Mouse (Mus musculus) bone marrow macrophage, adult 2 months (primary cell): ENCODE data around the gene Itgax.
"Not testable (repeated sequence)": the region's sequence is repeated elsewhere in the genome, so short reads cannot be mapped to it uniquely, and the experiment has no call there.

Experiments
- CTCF ChIP-seq: IDR thresholded peaks from 2 replicates; pipeline ENCODE4 v1.5.1; 2012; ENCODE audit warnings: low read depth, mild to moderate bottlenecking, low read length, moderate library complexity
- POLR2A ChIP-seq: IDR thresholded peaks from 2 replicates; pipeline ENCODE4 v1.6.1; 2012; ENCODE audit warnings: mild to moderate bottlenecking, low read depth, low read length, borderline replicate concordance

GRCm38 (mm10) chr7:128158688-128159354 is 29.5 kb downstream of the Itgax start:
- not testable (repeated sequence) for TF ChIP-seq CTCF, POLR2A
